Mouse (Mus musculus): ENCODE data around the gene Barx1. TPM values are rescaled to one million over a fixed set of nuclear protein-coding genes. Genes with fewer than 3 reads are reported as not detected.

Gene Barx1
- total and polyA plus RNA-seq, 3 experiments, result not detected

DNA sequence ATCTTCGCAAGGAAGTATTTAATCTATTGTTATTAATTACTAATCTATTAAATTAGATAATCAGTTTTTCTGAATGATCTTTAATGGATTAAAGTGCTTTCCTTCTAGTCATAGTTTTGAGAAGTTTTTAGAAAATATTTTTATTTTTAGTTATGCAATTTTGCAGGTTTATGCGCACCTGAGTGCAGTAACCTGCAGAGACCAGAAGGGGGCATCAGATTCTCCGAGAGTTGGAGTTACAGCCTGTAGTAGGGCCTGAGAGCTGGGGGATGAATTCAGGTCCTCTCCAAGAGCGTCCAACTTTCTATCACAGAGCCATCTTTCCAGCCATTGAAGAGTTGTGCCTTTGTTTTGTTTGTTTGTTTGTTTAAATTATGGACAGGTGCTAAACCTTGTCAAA, 16.1 kb upstream of the Barx1 start:
- TF ChIP-seq CTCF (IDR thresholded peaks at IDR 0.05 in 2 of 3, conservative IDR thresholded peaks at IDR 0.05 in 1 of 3; ENCODE audit: control insufficient read depth in 1 of 3, insufficient read depth in 1 of 3, low read depth in 2 of 3, low read length in 3 of 3, poor library complexity in 1 of 3, severe bottlenecking in 1 of 3) (peak; percentile 24 to 31 (median 27); a peak in 4 of 6 replicates), TBP (IDR thresholded peaks at IDR 0.05; ENCODE audit: low read depth, low read length) (no peak)
- Histone ChIP-seq H3K79me2 (ENCODE audit: control insufficient read depth, insufficient read depth, low read length, poor library complexity) (no peaks in the 10 kb centered on the region), H3K4me3 (ENCODE audit: control insufficient read depth in 1 of 2, insufficient read depth in 1 of 2, low read depth in 2 of 2, low read length in 2 of 2) (no peak overlapping the region), H3K9me3 (replicated peaks; ENCODE audit: insufficient read depth, low read length) (no peaks in the 10 kb centered on the region), H3K4me1 (ENCODE audit: control insufficient read depth in 1 of 2, insufficient read depth in 2 of 2, low read length in 2 of 2) (peaks cover 2 to 10% of the 10 kb centered on the region in 2 experiments; a peak in 3 of 4 replicates), H3K27ac (ENCODE audit: control insufficient read depth, low read depth, low read length) (no peak overlapping the region), H3K36me3 (ENCODE audit: control insufficient read depth in 1 of 2, insufficient read depth in 2 of 2, low read length in 2 of 2) (peaks cover 0 to 6% of the 10 kb centered on the region in 2 experiments; a peak in 2 of 4 replicates), H3K27me3 (ENCODE audit: control insufficient read depth in 1 of 2, insufficient read depth in 2 of 2, low read length in 2 of 2) (no peaks in the 10 kb centered on the region), H3K9ac (ENCODE audit: control insufficient read depth, low read depth, low read length, poor library complexity, severe bottlenecking) (no peak overlapping the region)
- no peak for DNase-seq (ENCODE audit: low read depth, low spot score)

DNA sequence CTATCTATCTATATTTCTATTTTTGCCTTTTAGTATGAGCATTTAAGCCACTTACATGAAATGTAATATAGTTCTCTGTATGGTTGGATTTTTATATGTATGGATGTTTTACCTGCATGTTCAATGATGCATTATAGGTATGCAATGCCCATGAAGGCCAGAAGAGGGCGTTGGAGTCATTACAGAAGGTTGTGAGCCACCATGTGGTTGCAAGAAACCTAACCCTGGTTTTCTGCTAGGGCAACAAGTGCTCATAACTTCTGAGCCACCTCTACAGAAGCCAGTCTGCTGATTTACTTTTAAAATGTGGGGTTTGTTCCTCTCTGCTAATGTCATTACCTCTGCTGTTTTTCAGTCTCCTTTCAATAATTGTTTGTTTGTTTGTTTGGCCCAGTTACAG, 12.2 kb upstream of the Barx1 start:
- no peak for TF ChIP-seq GABPA (IDR thresholded peaks at IDR 0.05; ENCODE audit: low read depth, low read length)
- TF ChIP-seq CHD1 (IDR thresholded peaks at IDR 0.05; ENCODE audit: low read depth, low read length), result no peak
- peak; percentile 44; the same call in 1 of the 2 replicates for TF ChIP-seq JUND (IDR thresholded peaks at IDR 0.05; ENCODE audit: low read depth, low read length)
- no peak for TF ChIP-seq RCOR1 (IDR thresholded peaks at IDR 0.05; ENCODE audit: low read depth, low read length)
- TF ChIP-seq POLR2A (IDR thresholded peaks at IDR 0.05; ENCODE audit: control insufficient read depth in 1 of 2, insufficient read depth in 1 of 2, low read depth in 1 of 2, low read length in 2 of 2, poor library complexity in 1 of 2), result no peak
- 0 out of 2 replicates have a peak, but pooled peaks have one; percentile 14 for TF ChIP-seq HCFC1 (IDR thresholded peaks at IDR 0.05; ENCODE audit: low read depth, low read length)
- peak; percentile 72 for TF ChIP-seq SMC3 (IDR thresholded peaks at IDR 0.05; ENCODE audit: low read depth, low read length)
- no peak for TF ChIP-seq BHLHE40 (IDR thresholded peaks at IDR 0.05; ENCODE audit: borderline replicate concordance, low read depth, low read length)
- peak; percentile 83 for TF ChIP-seq MXI1 (IDR thresholded peaks at IDR 0.05; ENCODE audit: low read depth, low read length)
- no peak for TF ChIP-seq ZMIZ1 (IDR thresholded peaks at IDR 0.05; ENCODE audit: low read depth, low read length)
- no peak for TF ChIP-seq UBTF (IDR thresholded peaks at IDR 0.05; ENCODE audit: borderline replicate concordance, insufficient read depth, low read depth, low read length)
- no peak for TF ChIP-seq POLR2AphosphoS5 (IDR thresholded peaks at IDR 0.05; ENCODE audit: borderline replicate concordance, low read depth, low read length)
- TF ChIP-seq SIN3A (IDR thresholded peaks at IDR 0.05; ENCODE audit: low read length), result no peak
- no peak for TF ChIP-seq NELFE (IDR thresholded peaks at IDR 0.05; ENCODE audit: low read depth, low read length)
- TF ChIP-seq CHD2 (IDR thresholded peaks at IDR 0.05; ENCODE audit: low read length), result no peak
- TF ChIP-seq MAFK (IDR thresholded peaks at IDR 0.05; ENCODE audit: borderline replicate concordance, low read depth, low read length), result no peak
- peak; percentile 97 for TF ChIP-seq MYC (IDR thresholded peaks at IDR 0.05; ENCODE audit: low read depth, low read length)
- no peak for TF ChIP-seq MAZ (IDR thresholded peaks at IDR 0.05; ENCODE audit: low read depth, low read length)
- TF ChIP-seq MAX (IDR thresholded peaks at IDR 0.05; ENCODE audit: low read length), result peak; percentile 86
- peak; percentile 75 to 99 (median 87) for TF ChIP-seq CTCF (IDR thresholded peaks at IDR 0.05 in 2 of 3, conservative IDR thresholded peaks at IDR 0.05 in 1 of 3; ENCODE audit: control insufficient read depth in 1 of 3, insufficient read depth in 1 of 3, low read depth in 2 of 3, low read length in 3 of 3, poor library complexity in 1 of 3, severe bottlenecking in 1 of 3)
- peak; percentile 49 for TF ChIP-seq ZC3H11A (IDR thresholded peaks at IDR 0.05; ENCODE audit: low read depth, low read length)
- TF ChIP-seq USF1 (IDR thresholded peaks at IDR 0.05; ENCODE audit: low read depth, low read length), result no peak
- TF ChIP-seq USF2 (IDR thresholded peaks at IDR 0.05; ENCODE audit: borderline replicate concordance in 1 of 2, insufficient read depth in 1 of 2, low read depth in 1 of 2, low read length in 2 of 2), result no peak
- TF ChIP-seq RAD21 (IDR thresholded peaks at IDR 0.05; ENCODE audit: low read depth, low read length), result peak; percentile 73
- Histone ChIP-seq H3K4me3 (ENCODE audit: control insufficient read depth in 1 of 2, insufficient read depth in 1 of 2, low read depth in 2 of 2, low read length in 2 of 2) (peak overlapping the region; percentile 24 to 34; a peak in 3 of 4 replicates), H3K4me1 (ENCODE audit: control insufficient read depth in 1 of 2, insufficient read depth in 2 of 2, low read length in 2 of 2) (peaks cover 2 to 26% of the 10 kb centered on the region in 2 experiments; a peak in 3 of 4 replicates), H3K27ac (ENCODE audit: control insufficient read depth, low read depth, low read length) (peak overlapping the region; percentile 94), H3K9ac (ENCODE audit: control insufficient read depth, low read depth, low read length, poor library complexity, severe bottlenecking) (peak overlapping the region; percentile 22), H3K36me3 (ENCODE audit: control insufficient read depth in 1 of 2, insufficient read depth in 2 of 2, low read length in 2 of 2) (peaks cover 0 to 10% of the 10 kb centered on the region in 2 experiments; a peak in 2 of 4 replicates), H3K27me3 (ENCODE audit: control insufficient read depth in 1 of 2, insufficient read depth in 2 of 2, low read length in 2 of 2) (no peaks in the 10 kb centered on the region), H3K79me2 (ENCODE audit: control insufficient read depth, insufficient read depth, low read length, poor library complexity) (no peaks in the 10 kb centered on the region), H3K9me3 (replicated peaks; ENCODE audit: insufficient read depth, low read length) (no peaks in the 10 kb centered on the region)
- DNase-seq (ENCODE audit: low read depth, low spot score), result peak; percentile 91

Data from MEL (cell line).